Mouse (Mus musculus): Measurements from ENCODE around the gene Copz2. TPM values are rescaled to one million over a fixed set of nuclear protein-coding genes. Genes with fewer than 3 reads are reported as not detected.
A peak's percentile ranks its signal among the peaks of the same experiment; 100 is the strongest.
"Not testable (repeated sequence)": the region's sequence is repeated elsewhere in the genome, so short reads cannot be mapped to it uniquely, and the experiment has no call there.

Copz2 gene
- total RNA-seq, 4 experiments from 2014 or later = 36.0 to 43.5 (median 41.1) TPM

DNA sequence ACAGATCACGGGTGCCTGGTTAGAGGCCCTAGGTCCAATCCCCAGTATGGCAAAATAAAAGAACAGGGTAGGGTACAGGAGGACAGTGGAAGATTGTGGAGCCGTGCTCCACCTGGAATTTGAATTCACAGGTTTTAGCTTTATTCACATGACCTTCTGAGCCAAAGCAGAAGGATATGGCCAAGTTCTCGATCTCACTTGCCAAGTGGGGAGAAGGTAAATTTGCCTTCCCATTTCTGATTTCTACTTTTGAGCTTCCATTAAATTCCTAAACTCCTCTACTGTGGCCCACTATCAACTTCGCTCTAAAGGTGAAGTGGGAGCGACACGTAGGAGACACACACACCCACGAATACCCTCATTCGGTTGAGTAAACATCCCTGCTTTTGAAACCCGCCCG lies 20.8 kb upstream of the Copz2 start:
- DNase-seq (ENCODE audit: low spot score) = no peak

DNA sequence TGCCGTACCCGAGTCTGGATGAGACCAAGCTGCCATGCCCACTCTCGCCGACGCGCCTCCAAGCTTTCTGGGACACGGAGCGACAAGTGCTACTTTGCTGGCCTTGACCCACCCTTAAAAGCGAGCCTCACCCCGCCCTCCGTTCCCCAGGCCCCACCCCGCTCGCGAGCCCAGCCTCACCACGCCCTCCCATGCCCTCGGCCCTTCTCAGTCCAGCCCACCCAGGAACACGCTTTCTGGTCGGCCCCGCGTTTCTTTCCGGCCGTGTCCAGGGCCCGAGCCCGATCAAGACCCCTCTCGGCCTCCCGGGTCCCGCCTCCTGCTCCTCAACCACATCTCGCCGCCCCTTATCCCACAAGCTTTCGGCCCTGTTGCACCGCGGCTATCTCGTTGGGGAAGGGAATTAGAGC lies 20.3 kb upstream of the Copz2 start:
- DNase-seq (ENCODE audit: low spot score) = peak; percentile 90

DNA sequence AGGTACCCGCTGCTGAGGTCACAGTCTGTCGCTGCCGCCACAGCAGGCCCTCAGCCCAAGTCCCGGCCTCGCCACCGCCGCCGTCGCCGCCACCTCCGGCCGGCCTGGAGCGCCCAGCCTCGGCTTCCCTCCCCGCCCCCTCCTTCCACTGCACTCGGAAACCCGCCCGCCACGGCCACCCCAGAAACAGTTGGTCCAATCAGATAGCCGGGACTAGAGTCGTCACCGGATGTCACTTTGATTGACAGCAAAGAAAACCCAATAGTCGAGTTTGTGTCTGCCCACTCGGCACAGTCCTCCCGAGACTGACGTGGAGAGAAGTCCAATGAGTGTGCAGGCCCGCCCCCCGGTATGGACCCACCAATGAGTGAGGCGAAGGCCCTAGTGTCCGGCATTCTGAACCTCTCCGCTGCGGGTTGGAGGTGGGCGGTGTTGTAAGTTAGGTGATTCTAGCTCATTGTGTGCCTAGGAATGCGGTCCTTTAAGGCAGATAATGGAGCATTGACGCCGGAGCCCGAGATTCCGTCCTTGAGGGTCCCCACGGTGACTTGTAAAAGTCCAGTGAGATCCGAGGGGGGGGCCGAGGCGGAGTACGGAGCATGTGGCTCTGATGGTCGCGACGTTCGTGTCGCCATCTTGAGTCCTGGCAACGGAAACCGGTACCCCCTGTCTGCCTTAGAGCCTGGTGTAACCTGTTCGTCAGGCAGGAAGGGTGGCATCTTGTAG lies 19.7 kb upstream of the Copz2 start, which contains the start of gene Nfe2l1:
Nfe2l1 (minus strand) TSS at position 156 of the 726 bp plus-strand sequence.
- DNase-seq (ENCODE audit: low spot score) = peak; percentile 100

- DNase-seq (ENCODE audit: low spot score) = no peak
These were observed 19.0 kb upstream of the Copz2 start for GRCm38 (mm10) chr11:96830539-96831216.

DNA sequence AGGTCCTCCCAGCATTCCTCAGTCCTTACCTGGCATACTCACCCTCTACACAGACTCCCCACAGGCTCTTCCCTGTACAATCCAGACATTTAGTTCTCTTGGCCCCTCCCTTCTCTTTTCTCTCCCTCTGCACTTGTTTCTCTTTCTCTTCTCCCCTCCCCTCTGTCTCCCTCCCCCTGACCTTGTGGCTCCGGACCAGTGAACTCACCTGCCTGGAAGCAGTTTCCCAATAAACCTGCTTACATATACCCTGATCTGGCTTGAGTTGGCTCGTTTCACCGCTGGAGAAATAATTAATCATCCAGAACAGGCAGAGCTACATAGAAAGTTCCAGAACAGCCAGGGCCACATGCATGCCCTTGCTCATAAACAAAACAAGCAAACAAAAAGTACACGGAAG lies 18.2 kb upstream of the Copz2 start:
- DNase-seq (ENCODE audit: low spot score) = no peak

- DNase-seq (ENCODE audit: low spot score) = no peak
These were observed 17.1 kb upstream of the Copz2 start for GRCm38 (mm10) chr11:96832541-96832940.

- DNase-seq (ENCODE audit: low spot score) = no peak
These were observed 16.7 kb upstream of the Copz2 start for GRCm38 (mm10) chr11:96832973-96833372.

GRCm38 (mm10) chr11:96834127-96834526 lies 15.5 kb upstream of the Copz2 start:
- DNase-seq (ENCODE audit: low spot score) = no peak

DNA sequence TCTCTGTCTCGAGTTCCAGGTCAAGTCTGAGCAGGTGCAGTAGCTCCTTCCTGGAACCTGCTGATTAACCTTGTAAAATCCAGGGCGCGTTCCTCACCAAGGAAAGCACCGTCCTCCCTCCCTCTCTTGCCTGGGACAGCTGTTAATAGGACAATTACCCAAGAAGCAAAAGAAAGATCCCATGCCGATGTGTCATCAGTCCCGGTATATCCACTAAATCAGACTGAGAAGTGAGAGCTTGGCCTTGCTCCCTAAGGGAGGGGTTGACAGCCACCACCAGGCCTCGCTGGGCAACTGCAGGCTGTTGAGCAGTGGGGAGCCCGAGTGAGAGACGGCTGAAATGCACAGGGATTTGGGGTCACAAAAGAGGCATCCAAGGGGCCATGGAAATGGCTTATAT lies 12.4 kb upstream of the Copz2 start:
- no peak for DNase-seq (ENCODE audit: low spot score)

GRCm38 (mm10) chr11:96838341-96838740 lies 11.3 kb upstream of the Copz2 start:
- no peak for DNase-seq (ENCODE audit: low spot score)

DNA sequence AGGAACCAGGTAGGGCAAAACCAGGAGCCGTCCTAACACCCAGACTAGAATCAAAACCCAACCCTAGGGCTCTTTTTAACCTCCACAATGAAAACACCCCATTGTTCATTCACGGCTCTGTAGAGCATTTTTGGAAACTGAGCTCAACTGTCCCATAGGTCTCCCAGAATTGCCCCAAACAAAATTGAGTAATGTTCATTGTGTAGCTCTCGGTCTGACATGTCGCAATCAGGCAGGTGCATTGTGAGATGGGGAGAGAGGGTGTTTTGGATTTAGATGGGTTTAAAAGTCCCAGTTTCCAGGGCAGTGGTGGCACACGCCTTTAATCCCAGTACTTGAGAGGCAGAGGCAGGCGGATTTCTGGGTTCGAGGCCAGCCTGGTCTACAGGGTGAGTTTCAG lies 10.2 kb upstream of the Copz2 start:
- no peak for DNase-seq (ENCODE audit: low spot score)

DNA sequence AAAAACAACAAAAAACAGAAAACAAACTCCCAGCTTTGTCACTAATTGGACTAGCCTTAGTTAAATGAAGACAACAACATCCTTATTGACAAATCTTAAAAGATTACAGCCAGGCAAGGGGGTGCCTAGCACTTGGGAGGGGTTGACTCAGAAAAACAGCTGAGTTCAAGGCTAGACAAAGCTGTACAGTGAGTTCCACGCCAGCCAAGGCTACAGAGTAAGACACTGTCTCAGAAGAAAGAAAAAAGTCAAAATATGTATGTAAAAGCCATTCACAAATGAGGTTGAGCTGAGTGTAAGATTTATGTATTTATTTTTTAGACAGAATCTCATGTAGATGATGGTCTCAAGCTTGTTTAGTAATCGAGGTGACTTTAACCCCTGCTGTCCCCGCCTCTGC lies 9.8 kb upstream of the Copz2 start:
- no peak for DNase-seq (ENCODE audit: low spot score)

- no peak for DNase-seq (ENCODE audit: low spot score)
These were observed 9.4 kb upstream of the Copz2 start for GRCm38 (mm10) chr11:96840290-96840689.

DNA sequence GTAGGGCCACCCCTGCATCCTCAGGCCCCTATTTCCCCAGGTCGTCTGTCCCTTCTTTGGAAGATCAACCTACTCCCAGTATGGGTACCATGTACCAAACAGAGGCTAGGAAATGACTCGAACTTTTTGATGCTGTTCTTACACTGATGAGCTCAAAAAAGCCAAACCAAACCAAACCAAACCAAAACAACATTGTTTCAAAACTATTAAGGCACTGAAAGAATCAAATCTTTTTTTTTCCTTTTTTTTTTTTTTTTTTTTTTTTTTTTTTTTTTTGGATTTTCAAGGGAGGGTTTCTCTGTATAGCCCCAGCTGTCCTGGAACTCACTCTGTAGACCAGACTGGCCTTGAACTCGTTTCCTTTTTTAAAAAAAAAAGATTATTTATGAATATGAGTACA lies 6.0 kb upstream of the Copz2 start:
- no peak for DNase-seq (ENCODE audit: low spot score)

- no peak for DNase-seq (ENCODE audit: low spot score)
These were observed 2.4 kb upstream of the Copz2 start for GRCm38 (mm10) chr11:96847240-96847639.

DNA sequence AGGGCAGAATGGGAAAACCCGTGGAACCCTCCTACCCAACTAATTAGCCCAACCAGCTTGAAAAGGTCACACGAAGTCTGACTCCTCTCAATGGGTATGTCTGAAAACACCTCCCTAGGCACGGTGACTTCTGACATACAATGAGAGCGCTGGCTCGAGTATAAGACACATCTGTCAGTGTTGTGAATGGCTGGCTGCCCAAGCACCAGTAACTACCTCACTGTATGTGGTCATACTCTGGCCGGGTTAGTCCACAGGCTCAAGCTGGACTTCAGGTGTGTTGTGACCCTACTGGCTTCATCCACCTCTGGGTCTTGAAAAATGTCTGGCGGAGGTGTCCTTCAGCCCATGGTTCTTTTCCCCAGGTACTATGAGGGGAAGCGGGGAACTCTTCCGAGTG lies 976 bp upstream of the Copz2 start:
- no peak for DNase-seq (ENCODE audit: low spot score)

GRCm38 (mm10) chr11:96849145-96849544 lies 525 bp upstream of the Copz2 start:
- not testable (repeated sequence) for DNase-seq (ENCODE audit: low spot score)

- DNase-seq (ENCODE audit: low spot score) = no peak
These were observed 7.8 kb downstream of the Copz2 start for GRCm38 (mm10) chr11:96857446-96857845.

- DNase-seq (ENCODE audit: low spot score) = no peak
These were observed 10.0 kb downstream of the Copz2 start for GRCm38 (mm10) chr11:96859635-96860034.

- DNase-seq (ENCODE audit: low spot score) = peak; percentile 85
These were observed 10.9 kb downstream of the Copz2 start for GRCm38 (mm10) chr11:96860564-96860963.

DNA sequence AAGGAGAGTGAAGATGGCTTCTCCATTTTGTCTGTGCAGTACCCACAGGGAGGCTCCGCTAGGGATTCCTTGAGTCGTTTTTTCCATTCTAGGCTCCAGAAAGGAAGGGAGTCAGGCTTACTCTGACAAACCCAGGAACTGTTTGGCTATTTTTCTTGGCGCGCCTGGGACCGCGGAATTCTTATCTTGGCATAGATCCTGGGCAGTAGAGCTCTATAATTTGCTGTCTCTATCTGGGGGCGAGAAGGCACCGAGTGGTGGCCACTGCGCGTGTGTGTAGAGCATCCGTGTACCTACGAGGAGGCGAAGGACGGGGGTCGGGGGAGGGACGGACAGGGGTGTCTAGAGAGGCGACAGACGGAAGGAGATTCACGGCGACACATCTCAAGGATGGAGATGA lies 11.8 kb downstream of the Copz2 start:
- peak; percentile 71 for DNase-seq (ENCODE audit: low spot score)

- peak; percentile 95 for DNase-seq (ENCODE audit: low spot score)
These were observed 12.2 kb downstream of the Copz2 start for GRCm38 (mm10) chr11:96861878-96862289.

GRCm38 (mm10) chr11:96862534-96862933 lies 12.9 kb downstream of the Copz2 start:
- no peak for DNase-seq (ENCODE audit: low spot score)

Measured in heart, adult 8-10 months (tissue).